Mouse (Mus musculus) cerebellum, postnatal 14 days (tissue): ENCODE measurements around the gene Paxx.
A peak's percentile ranks its signal among the peaks of the same experiment; 100 is the strongest.

ENCODE experiments used
- DNase-seq, 2 experiments: peaks; one replicate each; pipeline ENCODE4 v3.0.0; 2021; ENCODE audit warnings: mixed read lengths in 2 of 2

Gene Paxx

GRCm38 (mm10) chr2:25460551-25461309, at the start of gene Paxx:
Gene Paxx (minus strand): TSS chr2:25461094.
- DNase-seq = peak; percentile 93 to 94

GRCm38 (mm10) chr2:25509912-25510311, 49.0 kb upstream of the Paxx start:
- no peak for DNase-seq

- no peak for DNase-seq
Observed at GRCm38 (mm10) chr2:25506964-25507363, 46.1 kb upstream of the Paxx start.

GRCm38 (mm10) chr2:25505860-25506259, 45.0 kb upstream of the Paxx start:
- peak in 1 of 2 experiments; percentile 56 for DNase-seq

GRCm38 (mm10) chr2:25505000-25505399, 44.1 kb upstream of the Paxx start:
- peak; percentile 51 to 56 for DNase-seq

- DNase-seq = no peak
Observed at GRCm38 (mm10) chr2:25504538-25504937, 43.6 kb upstream of the Paxx start.

- DNase-seq = no peak
Observed at GRCm38 (mm10) chr2:25502726-25503125, 41.8 kb upstream of the Paxx start.

- DNase-seq = no peak
Observed at GRCm38 (mm10) chr2:25501593-25502486, 40.9 kb upstream of the Paxx start, which contains the start of gene C8g. Gene C8g (minus strand): TSS chr2:25501719.

- peak; percentile 88 to 89 for DNase-seq
Observed at GRCm38 (mm10) chr2:25500576-25501405, 39.9 kb upstream of the Paxx start, which contains the start of gene Fbxw5. Gene Fbxw5 (plus strand): TSS chr2:25500750.

GRCm38 (mm10) chr2:25500071-25500575, 39.2 kb upstream of the Paxx start:
- no peak for DNase-seq

GRCm38 (mm10) chr2:25498622-25499478, 38.0 kb upstream of the Paxx start:
- DNase-seq = no peak

- no peak for DNase-seq
Observed at GRCm38 (mm10) chr2:25497846-25498575, 37.1 kb upstream of the Paxx start.

GRCm38 (mm10) chr2:25496462-25496861, 35.6 kb upstream of the Paxx start:
- peak in 1 of 2 experiments; percentile 55 for DNase-seq

GRCm38 (mm10) chr2:25493476-25493961, 32.6 kb upstream of the Paxx start, which contains the start of gene Lcn12:
Gene Lcn12 (minus strand): TSS chr2:25493911.
- DNase-seq = peak; percentile 75 to 81

- no peak for DNase-seq
Observed at GRCm38 (mm10) chr2:25492988-25493387, 32.1 kb upstream of the Paxx start.

- DNase-seq = no peak
Observed at GRCm38 (mm10) chr2:25488671-25489068, 27.8 kb upstream of the Paxx start.

GRCm38 (mm10) chr2:25487965-25488670, 27.2 kb upstream of the Paxx start:
- no peak for DNase-seq

GRCm38 (mm10) chr2:25484901-25485647, 24.2 kb upstream of the Paxx start:
- peak; percentile 95 to 97 for DNase-seq

GRCm38 (mm10) chr2:25482969-25483368, 22.1 kb upstream of the Paxx start:
- peak; percentile 71 for DNase-seq
